Mouse (Mus musculus): ENCODE measurements at regions not wholly inside any gene's neighbourhood (a gene's known extent, or its start where the extent isn't known, plus 50 kb on each side); places are given as distances from the start of the nearest gene placed in this dataset.

DNA sequence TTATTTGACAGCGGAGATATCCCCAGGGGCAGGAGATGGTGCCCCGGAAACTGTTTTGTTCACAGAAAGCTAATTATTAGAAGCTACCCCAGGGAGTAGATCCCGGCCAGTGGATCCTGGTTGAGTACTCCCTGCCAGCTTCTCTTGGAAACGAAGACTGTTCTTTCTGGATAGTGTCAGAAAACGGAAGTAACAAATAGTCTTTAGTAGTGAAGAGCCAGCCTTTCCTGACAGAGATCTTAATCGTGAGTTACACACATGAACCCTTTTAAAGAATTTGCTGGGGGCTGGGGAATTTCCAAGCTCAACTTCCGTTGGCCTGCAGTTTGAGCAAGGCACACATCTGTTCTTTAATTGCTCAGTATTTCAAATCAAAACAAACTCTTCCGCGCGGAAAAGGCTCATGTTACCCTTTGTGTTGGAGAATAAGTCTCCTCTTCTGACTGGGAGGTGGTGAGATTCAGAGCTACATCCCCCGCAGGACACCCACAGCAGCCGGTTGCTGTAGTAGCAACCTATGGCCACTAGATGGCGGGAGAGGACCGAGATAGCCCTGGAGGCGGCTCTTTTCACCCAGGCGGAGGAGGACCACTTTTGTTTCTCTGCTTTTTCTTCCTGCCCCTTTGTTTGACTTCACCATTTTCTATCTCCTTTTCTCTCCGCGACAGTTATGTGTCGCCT, 137.6 kb upstream of the Slc24a2 start:
- no peaks in the 10 kb centered on the region for H3K36me3 ChIP-seq (ENCODE audit: control insufficient read depth, insufficient read depth)
- no peak overlapping the region for H3ac ChIP-seq (ENCODE audit: control insufficient read depth, insufficient read length)
- peak overlapping the region; percentile 26 for H3K4me3 ChIP-seq
- TF ChIP-seq SRF (IDR thresholded peaks at IDR 0.05; ENCODE audit: control insufficient read depth, insufficient read length, low read depth) = no peak
- no peak for TF ChIP-seq E2F4 (IDR thresholded peaks at IDR 0.05; ENCODE audit: insufficient read depth)
- no peak for TF ChIP-seq MAX (IDR thresholded peaks at IDR 0.05; ENCODE audit: low read depth)
- no peak for TF ChIP-seq POLR2A (IDR thresholded peaks at IDR 0.05; ENCODE audit: insufficient read length, low read depth)
- no peak for TF ChIP-seq MYOG (IDR thresholded peaks at IDR 0.05; ENCODE audit: control insufficient read depth in 1 of 3, insufficient read depth in 1 of 3, insufficient read length in 2 of 3, low read depth in 2 of 3)
- no peak for TF ChIP-seq REST (IDR thresholded peaks at IDR 0.05; ENCODE audit: insufficient read depth, insufficient read length)
- TF ChIP-seq TCF12 (IDR thresholded peaks at IDR 0.05; ENCODE audit: insufficient read depth, poor library complexity, severe bottlenecking) = no peak
- TF ChIP-seq USF1 (IDR thresholded peaks at IDR 0.05; ENCODE audit: low read depth) = no peak
- TF ChIP-seq POLR2AphosphoS2 (IDR thresholded peaks at IDR 0.05; ENCODE audit: insufficient read length, low read depth) = no peak
- TF ChIP-seq CEBPB (IDR thresholded peaks at IDR 0.05; ENCODE audit: insufficient read depth, poor library complexity, severe bottlenecking) = no peak
- TF ChIP-seq TCF3 (IDR thresholded peaks at IDR 0.05; ENCODE audit: insufficient read length, low read depth) = no peak
- TF ChIP-seq MYOD1 (IDR thresholded peaks at IDR 0.05; ENCODE audit: control insufficient read depth in 1 of 3, insufficient read length in 2 of 3, low read depth in 2 of 3) = no peak
- peak overlapping the region; percentile 98 for H3K4me2 ChIP-seq (ENCODE audit: low read depth)
- H3K79me2 ChIP-seq (ENCODE audit: control insufficient read depth, insufficient read depth) = no peaks in the 10 kb centered on the region
- no peaks in the 10 kb centered on the region for H3K27me3 ChIP-seq (ENCODE audit: control insufficient read depth, insufficient read depth, insufficient read length)

DNA sequence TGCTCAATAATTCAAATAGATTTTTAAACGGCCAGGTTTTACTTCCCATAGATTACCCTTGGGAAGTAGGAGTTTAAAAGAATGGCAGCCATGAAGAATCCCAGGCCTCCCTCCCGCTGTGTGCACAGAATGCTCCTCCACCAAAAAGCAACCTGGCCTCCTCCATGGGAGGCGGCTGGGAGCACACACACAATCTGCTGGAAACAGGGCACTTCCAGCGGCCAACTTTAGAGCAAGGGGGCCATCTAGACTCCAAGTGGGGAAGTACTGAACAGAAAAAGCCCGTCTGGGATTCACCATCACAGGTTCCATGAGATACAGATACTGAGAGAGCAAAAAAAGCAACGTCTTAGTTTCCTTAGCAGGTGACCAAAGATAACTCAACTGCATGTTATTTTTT, 131.9 kb upstream of the Slc24a2 start:
- no peak for TF ChIP-seq MAX (IDR thresholded peaks at IDR 0.05; ENCODE audit: low read depth)
- no peak for TF ChIP-seq E2F4 (IDR thresholded peaks at IDR 0.05; ENCODE audit: insufficient read depth)
- TF ChIP-seq USF1 (IDR thresholded peaks at IDR 0.05; ENCODE audit: low read depth) = no peak
- no peak for TF ChIP-seq TCF12 (IDR thresholded peaks at IDR 0.05; ENCODE audit: insufficient read depth, poor library complexity, severe bottlenecking)
- TF ChIP-seq REST (IDR thresholded peaks at IDR 0.05; ENCODE audit: insufficient read depth, insufficient read length) = no peak
- no peak for TF ChIP-seq POLR2A (IDR thresholded peaks at IDR 0.05; ENCODE audit: insufficient read length, low read depth)
- no peak for TF ChIP-seq SRF (IDR thresholded peaks at IDR 0.05; ENCODE audit: control insufficient read depth, insufficient read length, low read depth)
- Histone ChIP-seq H3K36me3 (ENCODE audit: control insufficient read depth, insufficient read depth) (no peaks in the 10 kb centered on the region), H3K4me3 (no peak overlapping the region), H3K79me2 (ENCODE audit: control insufficient read depth, insufficient read depth) (no peaks in the 10 kb centered on the region), H3K27me3 (ENCODE audit: control insufficient read depth, insufficient read depth, insufficient read length) (no peaks in the 10 kb centered on the region), H3K4me2 (ENCODE audit: low read depth) (no peak overlapping the region), H3ac (ENCODE audit: control insufficient read depth, insufficient read length) (no peak overlapping the region)

DNA sequence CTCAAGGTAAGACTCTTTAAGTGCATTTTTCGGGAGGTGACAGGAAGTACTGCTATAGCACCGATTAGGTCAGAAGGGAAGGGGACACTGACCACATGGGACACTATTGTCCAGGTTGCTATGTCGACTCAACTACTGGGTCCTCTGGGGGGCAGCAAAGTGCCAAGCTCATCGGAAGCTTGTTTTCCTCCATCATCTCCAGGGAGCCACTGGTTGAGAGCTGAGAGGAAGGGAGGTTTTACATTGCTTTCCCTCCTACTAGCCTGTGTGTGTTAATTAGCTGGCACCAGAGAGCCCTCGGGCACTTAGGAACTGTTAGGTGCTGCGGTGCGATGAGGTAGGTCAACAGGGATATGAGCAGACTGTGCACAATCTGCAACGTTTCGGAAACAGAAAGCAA, 129.2 kb upstream of the Slc24a2 start:
- no peak for TF ChIP-seq TCF12 (IDR thresholded peaks at IDR 0.05; ENCODE audit: insufficient read depth, poor library complexity, severe bottlenecking)
- no peak for TF ChIP-seq SRF (IDR thresholded peaks at IDR 0.05; ENCODE audit: control insufficient read depth, insufficient read length, low read depth)
- TF ChIP-seq E2F4 (IDR thresholded peaks at IDR 0.05; ENCODE audit: insufficient read depth) = no peak
- TF ChIP-seq REST (IDR thresholded peaks at IDR 0.05; ENCODE audit: insufficient read depth, insufficient read length) = no peak
- TF ChIP-seq USF1 (IDR thresholded peaks at IDR 0.05; ENCODE audit: low read depth) = no peak
- no peak for TF ChIP-seq POLR2AphosphoS2 (IDR thresholded peaks at IDR 0.05; ENCODE audit: insufficient read length, low read depth)
- no peak for TF ChIP-seq TCF3 (IDR thresholded peaks at IDR 0.05; ENCODE audit: insufficient read length, low read depth)
- no peak for TF ChIP-seq POLR2A (IDR thresholded peaks at IDR 0.05; ENCODE audit: insufficient read length, low read depth)
- no peak for TF ChIP-seq MAX (IDR thresholded peaks at IDR 0.05; ENCODE audit: low read depth)
- TF ChIP-seq CEBPB (IDR thresholded peaks at IDR 0.05; ENCODE audit: insufficient read depth, poor library complexity, severe bottlenecking) = no peak
- Histone ChIP-seq H3K4me3 (no peak overlapping the region), H3K36me3 (ENCODE audit: control insufficient read depth, insufficient read depth) (no peaks in the 10 kb centered on the region), H3K27me3 (ENCODE audit: control insufficient read depth, insufficient read depth, insufficient read length) (no peaks in the 10 kb centered on the region), H3ac (ENCODE audit: control insufficient read depth, insufficient read length) (no peak overlapping the region), H3K4me2 (ENCODE audit: low read depth) (peak overlapping the region; percentile 55), H3K79me2 (ENCODE audit: control insufficient read depth, insufficient read depth) (no peaks in the 10 kb centered on the region)

DNA sequence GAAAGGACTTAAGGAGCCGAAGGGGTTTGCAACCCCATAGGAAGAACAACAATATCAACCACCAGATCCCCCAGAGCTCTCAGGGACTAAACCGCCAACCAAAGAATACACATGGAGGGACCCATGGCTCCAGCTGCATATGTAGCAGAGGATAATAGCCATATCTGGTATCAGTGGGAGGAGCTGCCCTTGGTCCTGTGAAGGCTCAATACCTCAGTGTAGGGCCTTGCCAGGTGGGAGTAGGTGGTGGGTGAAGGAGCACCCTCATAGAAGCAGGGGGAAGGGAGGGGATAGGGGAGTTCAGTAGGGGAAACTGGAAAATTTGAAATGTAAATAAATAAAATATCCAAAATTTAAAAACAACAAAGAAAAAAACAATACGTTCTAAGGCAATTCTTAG, 128.7 kb upstream of the Slc24a2 start:
- Histone ChIP-seq H3K4me2 (ENCODE audit: low read depth) (no peak overlapping the region), H3K36me3 (ENCODE audit: control insufficient read depth, insufficient read depth) (no peaks in the 10 kb centered on the region), H3ac (ENCODE audit: control insufficient read depth, insufficient read length) (no peak overlapping the region), H3K27me3 (ENCODE audit: control insufficient read depth, insufficient read depth, insufficient read length) (no peaks in the 10 kb centered on the region), H3K79me2 (ENCODE audit: control insufficient read depth, insufficient read depth) (no peaks in the 10 kb centered on the region), H3K4me3 (no peak overlapping the region)
- no peak for TF ChIP-seq REST (IDR thresholded peaks at IDR 0.05; ENCODE audit: insufficient read depth, insufficient read length)
- no peak for TF ChIP-seq POLR2A (IDR thresholded peaks at IDR 0.05; ENCODE audit: insufficient read length, low read depth)
- no peak for TF ChIP-seq SRF (IDR thresholded peaks at IDR 0.05; ENCODE audit: control insufficient read depth, insufficient read length, low read depth)
- no peak for TF ChIP-seq TCF12 (IDR thresholded peaks at IDR 0.05; ENCODE audit: insufficient read depth, poor library complexity, severe bottlenecking)
- no peak for TF ChIP-seq POLR2AphosphoS2 (IDR thresholded peaks at IDR 0.05; ENCODE audit: insufficient read length, low read depth)
- no peak for TF ChIP-seq CEBPB (IDR thresholded peaks at IDR 0.05; ENCODE audit: insufficient read depth, poor library complexity, severe bottlenecking)

DNA sequence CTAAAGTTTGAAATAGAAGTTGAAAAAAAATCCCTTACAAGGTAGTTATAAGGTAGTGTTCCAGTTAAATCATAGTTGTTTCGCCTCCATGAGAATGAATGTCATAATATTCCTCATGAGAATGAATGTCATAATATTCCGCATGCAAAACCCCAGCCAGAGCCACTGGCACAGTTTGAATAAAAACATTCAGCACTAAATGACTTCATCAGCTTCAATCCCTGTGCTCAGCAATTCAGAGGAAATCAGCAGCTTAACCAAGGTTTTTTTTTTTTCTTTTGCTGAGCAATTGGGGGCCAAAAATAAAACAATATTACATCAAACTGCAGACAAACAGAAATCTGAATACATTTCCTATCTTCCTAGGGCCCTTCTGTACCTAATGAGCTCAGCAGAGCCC, 102.7 kb upstream of the Slc24a2 start:
- H3K27me3 ChIP-seq (ENCODE audit: control insufficient read depth, insufficient read depth, insufficient read length) = no peaks in the 10 kb centered on the region
- H3K4me3 ChIP-seq = no peak overlapping the region
- H3K79me2 ChIP-seq (ENCODE audit: control insufficient read depth, insufficient read depth) = no peaks in the 10 kb centered on the region
- no peak overlapping the region for H3ac ChIP-seq (ENCODE audit: control insufficient read depth, insufficient read length)
- no peak overlapping the region for H3K4me2 ChIP-seq (ENCODE audit: low read depth)
- no peaks in the 10 kb centered on the region for H3K36me3 ChIP-seq (ENCODE audit: control insufficient read depth, insufficient read depth)
- TF ChIP-seq TCF12 (IDR thresholded peaks at IDR 0.05; ENCODE audit: insufficient read depth, poor library complexity, severe bottlenecking) (no peak), MYOD1 (IDR thresholded peaks at IDR 0.05; ENCODE audit: control insufficient read depth in 1 of 3, insufficient read length in 2 of 3, low read depth in 2 of 3) (no peak), E2F4 (IDR thresholded peaks at IDR 0.05; ENCODE audit: insufficient read depth) (no peak), TCF3 (IDR thresholded peaks at IDR 0.05; ENCODE audit: insufficient read length, low read depth) (no peak), SRF (IDR thresholded peaks at IDR 0.05; ENCODE audit: control insufficient read depth, insufficient read length, low read depth) (no peak), MAX (IDR thresholded peaks at IDR 0.05; ENCODE audit: low read depth) (no peak), CEBPB (IDR thresholded peaks at IDR 0.05; ENCODE audit: insufficient read depth, poor library complexity, severe bottlenecking) (no peak), USF1 (IDR thresholded peaks at IDR 0.05; ENCODE audit: low read depth) (no peak), POLR2A (IDR thresholded peaks at IDR 0.05; ENCODE audit: insufficient read length, low read depth) (no peak), REST (IDR thresholded peaks at IDR 0.05; ENCODE audit: insufficient read depth, insufficient read length) (no peak), MYOG (IDR thresholded peaks at IDR 0.05; ENCODE audit: control insufficient read depth in 1 of 3, insufficient read depth in 1 of 3, insufficient read length in 2 of 3, low read depth in 2 of 3) (no peak), POLR2AphosphoS2 (IDR thresholded peaks at IDR 0.05; ENCODE audit: insufficient read length, low read depth) (no peak)
